Mouse (Mus musculus) heart, postnatal 0 days (tissue): ENCODE measurements around the gene Prrc2c.

Experiments used
- CTCF ChIP-seq: IDR thresholded peaks from 2 replicates; pipeline ENCODE4 v1.5.1; 2016; ENCODE audit warnings: antibody characterized with exemption, control low read depth, low read depth
- EP300 ChIP-seq: IDR thresholded peaks from 2 replicates; pipeline ENCODE4 v1.6.1; 2016; ENCODE audit warnings: antibody characterized with exemption, low read depth

- TF ChIP-seq CTCF (no peak), EP300 (no peak)
Observed at GRCm38 (mm10) chr1:162623895-162624294, 116.5 kb downstream of the Prrc2c start.
